Mouse (Mus musculus) embryonic facial prominence, embryonic 11.5 days (tissue): ENCODE data around the gene Atxn7l2. TPM values are rescaled to one million over a fixed set of nuclear protein-coding genes. Genes with fewer than 3 reads are reported as not detected.
A peak's percentile ranks its signal among the peaks of the same experiment; 100 is the strongest.

ENCODE experiments used
- ATAC-seq: fragments of 200-750 bp; cut with Nextera tagmentation; replicated peaks from 2 replicates; pipeline ENCODE4 v1.8.0; 2017; ENCODE audit warnings: low read depth; ENCODE audit not compliant: insufficient number of reproducible peaks, low FRiP score, low TSS enrichment
- DNase-seq: peaks from one replicate; pipeline ENCODE4 v3.0.0-alpha.2; 2015; ENCODE audit warnings: low spot score
- H3K27ac ChIP-seq: fragments of 300-500 bp; sonication (generic); replicated peaks from 2 replicates; pipeline ENCODE4 v1.5.1; 2014; ENCODE audit warnings: mild to moderate bottlenecking, low read depth, low read length, control low read depth
- H3K27me3 ChIP-seq: fragments of 300-500 bp; sonication (generic); 2 replicates; pipeline ENCODE4 v1.6.1; 2014; ENCODE audit warnings: mild to moderate bottlenecking, low read length, moderate library complexity, mixed read lengths; ENCODE audit not compliant: control insufficient read depth, insufficient read depth
- H3K36me3 ChIP-seq: fragments of 300-500 bp; sonication (generic); replicated peaks from 2 replicates; pipeline ENCODE4 v1.6.1; 2014; ENCODE audit warnings: low read depth, mild to moderate bottlenecking, low read length, moderate library complexity, mixed read lengths; ENCODE audit not compliant: control insufficient read depth, insufficient read depth
- H3K4me1 ChIP-seq: fragments of 300-500 bp; sonication (generic); 2 replicates; pipeline ENCODE4 v1.6.1; 2014; ENCODE audit warnings: low read length, mixed read lengths; ENCODE audit not compliant: control insufficient read depth, insufficient read depth
- H3K4me2 ChIP-seq: fragments of 300-500 bp; sonication (generic); 2 replicates; pipeline ENCODE4 v1.6.1; 2014; ENCODE audit warnings: low read depth, mild to moderate bottlenecking, control low read depth, low read length, moderate library complexity
- H3K4me3 ChIP-seq: fragments of 300-500 bp; sonication (generic); 2 replicates; pipeline ENCODE4 v1.5.1; 2014; ENCODE audit warnings: low read depth, low read length, control low read depth
- H3K9ac ChIP-seq: fragments of 300-500 bp; sonication (generic); replicated peaks from 2 replicates; pipeline ENCODE4 v1.6.1; 2014; ENCODE audit warnings: mild to moderate bottlenecking, control low read depth, low read length
- H3K9me3 ChIP-seq: fragments of 300-500 bp; sonication (generic); replicated peaks from 2 replicates; pipeline ENCODE4 v1.6.1; 2016; ENCODE audit warnings: mild to moderate bottlenecking, low read length, inconsistent platforms, mixed read lengths; ENCODE audit not compliant: control insufficient read depth
- WGBS: fragments of 180-500 bp; shearing (Covaris S2); extraction: QIAGEN DNeasy Blood & Tissue Kit; methylation state at CpG from one replicate; pipeline ENCODE4 v1.1.7; 2014; 5-methylcytosine and 5-hydroxymethylcytosine counted together
- polyA plus RNA-seq: library from polyadenylated mRNA; unstranded; fragments of >200 nt; fragmentation: Nextera tagmentation; extraction: Ambion mirVana; gene quantifications from 2 replicates; pipeline ENCODE4 v1.2.1, GENCODE M21; 2014

Atxn7l2 gene
- polyA plus RNA-seq, 1 experiment from 2014 or later: 17.6 TPM

DNA sequence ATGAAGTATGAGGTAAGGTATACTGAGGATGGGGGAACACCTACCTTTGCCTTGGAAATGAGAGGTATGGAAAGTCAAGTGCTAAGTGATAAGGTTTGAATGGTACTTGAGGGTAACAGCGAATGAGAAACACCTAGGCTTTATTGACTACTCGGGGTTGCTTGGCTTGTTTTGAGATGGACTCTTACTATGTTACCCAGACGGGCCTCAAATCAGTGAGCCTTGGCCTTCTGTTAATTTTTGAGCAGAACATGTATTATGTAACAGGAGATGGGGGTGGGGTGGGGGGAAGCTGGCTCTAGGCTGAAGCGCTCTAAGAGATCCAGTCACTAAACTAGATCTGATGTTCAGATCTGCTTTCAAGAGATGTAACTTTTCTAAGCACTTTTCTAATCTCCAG, 20.9 kb upstream of the Atxn7l2 start:
- ATAC-seq (no peak), DNase-seq (no peak)
- H3K9me3 ChIP-seq: no peaks in the 10 kb centered on the region
- H3K27me3 ChIP-seq: peaks cover 7% of the 10 kb centered on the region
- 89% methylated on average over 4 of the region's 4 CpGs for WGBS
- H3K4me3 ChIP-seq: no peak overlapping the region
- no peak overlapping the region for H3K9ac ChIP-seq
- no peak overlapping the region for H3K4me2 ChIP-seq
- no peaks in the 10 kb centered on the region for H3K4me1 ChIP-seq
- H3K36me3 ChIP-seq: no peaks in the 10 kb centered on the region
- H3K27ac ChIP-seq: no peak overlapping the region

GRCm38 (mm10) chr3:108227521-108227920, 16.8 kb upstream of the Atxn7l2 start:
- H3K4me2 ChIP-seq: no peak overlapping the region; the same call in 1 of the 2 replicates
- ATAC-seq (no peak), DNase-seq (no peak)
- no peaks in the 10 kb centered on the region for H3K4me1 ChIP-seq
- 69% methylated on average over 2 of the region's 2 CpGs for WGBS
- no peaks in the 10 kb centered on the region for H3K36me3 ChIP-seq
- no peak overlapping the region for H3K4me3 ChIP-seq
- no peak overlapping the region for H3K9ac ChIP-seq
- H3K27me3 ChIP-seq: peaks cover 26% of the 10 kb centered on the region
- H3K9me3 ChIP-seq: no peaks in the 10 kb centered on the region
- H3K27ac ChIP-seq: no peak overlapping the region

DNA sequence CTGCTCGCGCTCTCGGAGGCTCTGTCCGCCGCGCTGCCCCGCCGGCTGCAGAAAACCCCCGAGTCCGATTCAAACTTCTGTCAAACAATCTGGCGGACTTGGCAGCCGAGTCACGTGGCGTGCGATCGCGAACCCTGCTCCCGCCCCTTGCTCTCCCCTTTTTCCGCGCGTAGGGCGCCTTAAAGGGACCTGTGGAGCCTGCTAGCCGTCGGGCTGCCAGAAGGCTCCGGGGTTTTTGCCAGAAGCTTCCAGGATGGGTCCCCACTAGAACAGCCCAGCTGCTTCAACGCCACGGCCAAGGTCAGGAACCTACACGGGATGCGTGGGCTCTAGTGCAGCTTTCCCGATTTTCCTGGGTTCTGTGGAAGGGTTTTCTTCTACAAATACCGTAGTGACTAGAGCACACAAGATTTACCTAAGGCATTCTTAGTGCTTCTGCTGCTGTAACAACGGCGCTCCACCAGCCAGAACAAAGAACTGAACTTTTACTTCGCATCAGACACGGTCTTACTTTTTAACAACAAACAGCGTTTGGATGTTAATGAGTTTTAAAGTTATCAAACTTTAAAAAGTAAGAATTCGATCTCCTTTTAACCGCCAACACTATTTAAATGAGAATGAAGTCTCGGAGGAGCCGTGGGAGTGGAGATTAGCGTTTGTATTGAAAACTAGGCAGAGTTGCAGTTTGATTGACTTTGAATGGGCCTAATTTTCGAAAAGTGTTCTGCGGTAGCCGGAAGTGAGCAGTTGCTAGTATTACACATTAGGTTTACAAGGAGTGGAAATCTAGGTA, 16.0 kb upstream of the Atxn7l2 start, which contains the start of gene Sypl2:
TSS of gene Sypl2 (minus strand) at position 91 of the 793 bp plus-strand sequence.
- peak; percentile 53 for ATAC-seq

DNA sequence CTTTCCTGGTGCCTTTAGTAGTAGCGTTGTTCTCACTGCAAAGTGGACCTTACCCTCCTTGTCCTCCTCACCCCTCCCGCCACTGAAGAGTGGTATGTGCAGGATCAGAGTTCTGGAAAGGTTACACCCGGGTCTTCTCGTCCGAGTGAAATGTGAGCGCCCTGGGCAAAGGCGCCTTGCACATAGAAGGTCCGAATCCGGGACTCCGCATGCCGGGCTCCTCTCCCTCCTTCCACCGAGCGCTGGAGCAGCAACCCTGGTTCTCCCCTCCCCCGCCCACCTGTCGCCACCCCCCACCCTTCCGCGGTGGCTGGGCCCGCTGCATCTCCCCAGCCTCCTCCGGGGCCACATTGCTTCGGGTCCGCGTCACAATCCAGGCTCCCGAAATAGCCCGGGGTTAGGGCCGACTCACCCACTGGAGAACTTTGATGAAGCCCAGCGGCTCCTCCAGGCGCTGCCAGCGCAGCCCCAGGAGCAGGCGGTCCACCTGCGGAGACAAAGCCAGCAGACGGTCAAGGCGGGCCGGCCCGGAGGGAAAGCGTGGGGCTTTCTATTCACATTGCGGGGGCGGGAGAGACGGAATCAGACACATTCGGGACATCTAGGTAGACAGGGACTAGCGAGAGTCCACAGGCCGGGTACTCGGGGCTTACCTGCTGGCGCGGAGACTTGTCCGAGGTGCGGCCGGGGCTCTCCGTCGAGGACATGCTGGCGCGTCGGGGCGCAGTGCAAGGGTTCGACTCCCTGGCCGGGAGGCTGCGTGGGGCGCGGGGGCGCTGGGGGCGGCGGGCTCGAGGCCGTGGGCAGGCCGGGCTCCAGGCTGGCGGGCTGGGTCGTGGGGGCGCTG, 15.2 kb upstream of the Atxn7l2 start:
- 2% methylated on average over 66 of the region's 67 CpGs for WGBS
- Histone ChIP-seq H3K27ac (no peak overlapping the region), H3K4me3 (peak overlapping the region; percentile 46), H3K9ac (peak overlapping the region; percentile 47), H3K9me3 (no peaks in the 10 kb centered on the region), H3K4me1 (no peaks in the 10 kb centered on the region), H3K36me3 (no peaks in the 10 kb centered on the region), H3K4me2 (peak overlapping the region; percentile 59), H3K27me3 (peaks cover 26% of the 10 kb centered on the region)
- ATAC-seq: peak; percentile 63
- peak; percentile 16 for DNase-seq

More for the DNA sequence above, 16.0 kb upstream of the Atxn7l2 start, which contains the start of gene Sypl2:
- H3K4me1 ChIP-seq: no peaks in the 10 kb centered on the region
- H3K27ac ChIP-seq: no peak within 1 kb of the TSS
- H3K4me2 ChIP-seq: peak within 1 kb of the TSS; percentile 59
- DNase-seq: peak; percentile 73
- H3K9ac ChIP-seq: peak within 1 kb of the TSS; percentile 47
- peak within 1 kb of the TSS; percentile 46 for H3K4me3 ChIP-seq
- H3K27me3 ChIP-seq: peaks cover 26% of the 10 kb centered on the region
- 3% methylated on average over 44 of the region's 44 CpGs for WGBS
- H3K9me3 ChIP-seq: no peaks in the 10 kb centered on the region
- H3K36me3 ChIP-seq: no peaks in the 10 kb centered on the region

- Histone ChIP-seq H3K27me3 (peaks cover 9% of the 10 kb centered on the region), H3K27ac (no peak overlapping the region), H3K9ac (no peak overlapping the region), H3K4me1 (no peaks in the 10 kb centered on the region), H3K36me3 (no peaks in the 10 kb centered on the region), H3K4me3 (no peak overlapping the region), H3K4me2 (no peak overlapping the region), H3K9me3 (no peaks in the 10 kb centered on the region)
- WGBS: 73% methylated on average over 3 of the region's 3 CpGs
- ATAC-seq: no peak
- DNase-seq: no peak
Observed at GRCm38 (mm10) chr3:108220661-108221060, 9.9 kb upstream of the Atxn7l2 start.

DNA sequence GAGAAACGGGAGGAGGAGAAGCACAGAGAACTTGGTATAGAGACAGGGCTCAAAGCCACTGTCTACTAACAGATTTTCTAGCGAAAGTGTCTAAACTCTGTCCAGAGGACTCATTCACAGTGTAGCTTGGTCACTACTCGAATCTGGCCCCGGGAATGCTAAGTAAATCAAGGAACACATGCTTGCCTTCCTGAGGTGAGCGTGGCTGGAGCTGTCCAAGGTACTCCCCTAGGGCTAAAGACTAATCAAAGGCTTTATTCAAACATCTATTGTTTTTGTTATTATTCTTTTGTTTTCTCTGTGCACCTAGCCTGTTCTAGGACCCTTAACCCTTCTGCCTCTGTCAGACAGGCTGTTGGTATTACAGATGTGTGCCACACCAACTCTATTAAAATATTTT, 4.0 kb upstream of the Atxn7l2 start:
- Histone ChIP-seq H3K4me1 (no peaks in the 10 kb centered on the region), H3K4me2 (no peak overlapping the region), H3K27me3 (no peaks in the 10 kb centered on the region), H3K4me3 (no peak overlapping the region), H3K27ac (no peak overlapping the region), H3K36me3 (no peaks in the 10 kb centered on the region), H3K9me3 (no peaks in the 10 kb centered on the region), H3K9ac (no peak overlapping the region)
- ATAC-seq (no peak), DNase-seq (peak; percentile 76)
- 15% methylated on average over 5 of the region's 5 CpGs for WGBS

- Histone ChIP-seq H3K36me3 (no peaks in the 10 kb centered on the region), H3K4me3 (no peak overlapping the region), H3K4me1 (peaks cover 4% of the 10 kb centered on the region), H3K9ac (no peak overlapping the region), H3K9me3 (no peaks in the 10 kb centered on the region), H3K27ac (no peak overlapping the region), H3K4me2 (no peak overlapping the region), H3K27me3 (no peaks in the 10 kb centered on the region)
- no peak for DNase-seq
- no peak for ATAC-seq
- 79% methylated on average over 8 of the region's 8 CpGs for WGBS
Observed at GRCm38 (mm10) chr3:108212406-108212805, 1.7 kb upstream of the Atxn7l2 start.

DNA sequence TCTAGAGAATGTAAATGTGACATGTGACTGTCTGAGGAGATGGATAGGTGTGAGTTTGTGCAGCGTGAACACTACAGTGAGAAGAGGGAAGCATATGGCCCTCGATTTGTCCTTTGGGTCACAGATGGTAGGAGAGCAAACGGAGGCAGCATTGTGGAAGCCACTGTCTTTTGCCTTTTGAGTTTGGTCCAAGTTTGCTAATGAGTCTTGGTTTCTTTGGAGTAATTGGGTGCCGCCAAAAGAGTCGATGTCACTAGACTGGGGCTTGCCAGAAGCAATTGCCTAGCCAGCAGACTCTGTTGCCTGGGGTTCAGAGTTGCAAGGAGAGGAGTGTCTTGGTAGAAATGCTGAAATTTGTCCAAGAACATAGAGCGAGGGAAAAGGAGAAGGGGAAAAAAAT, 1.1 kb upstream of the Atxn7l2 start:
- Histone ChIP-seq H3K27me3 (no peaks in the 10 kb centered on the region), H3K27ac (no peak overlapping the region), H3K4me1 (peaks cover 4% of the 10 kb centered on the region), H3K36me3 (no peaks in the 10 kb centered on the region; the same call in 1 of the 2 replicates), H3K4me2 (no peak overlapping the region), H3K9me3 (no peaks in the 10 kb centered on the region), H3K9ac (no peak overlapping the region), H3K4me3 (no peak overlapping the region)
- no peak for DNase-seq
- 87% methylated on average over 6 of the region's 6 CpGs for WGBS
- no peak for ATAC-seq
